Mouse (Mus musculus) G1E (cell line): ENCODE results near the gene Plac1.

Experiments used
- CTCF ChIP-seq: IDR thresholded peaks from 2 replicates; pipeline ENCODE4 v1.5.1; 2012; ENCODE audit warnings: low read depth, low read length, inconsistent platforms, mixed read lengths
- TAL1 ChIP-seq: conservative IDR thresholded peaks from 2 replicates; pipeline ENCODE4 v1.6.1; 2012; ENCODE audit warnings: low read depth, low read length, inconsistent platforms, mixed read lengths

DNA sequence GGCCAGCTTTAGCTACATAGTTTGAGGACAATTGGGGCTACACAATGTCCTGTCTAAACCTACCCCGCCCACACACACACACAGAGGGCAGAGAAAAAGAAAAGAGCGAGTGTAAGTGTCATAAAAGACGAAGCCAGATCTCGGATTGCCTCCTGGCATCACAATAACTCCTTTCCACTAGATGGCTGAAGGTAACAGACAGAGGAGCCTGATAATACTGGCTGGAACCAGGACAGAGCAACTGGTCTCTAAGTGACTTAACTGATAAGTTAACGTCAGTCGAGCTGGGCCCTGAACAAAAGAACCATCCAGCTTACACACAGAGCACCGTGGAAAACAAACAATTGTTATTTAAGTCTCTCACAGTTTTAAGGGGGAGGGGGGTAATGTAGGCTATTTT, 3.5 kb downstream of the Plac1 start:
- no peak for TF ChIP-seq TAL1
- TF ChIP-seq CTCF = no peak
